Comparison of ENCODE assay signal across 8 mouse cellular contexts in the genomic region with DNA sequence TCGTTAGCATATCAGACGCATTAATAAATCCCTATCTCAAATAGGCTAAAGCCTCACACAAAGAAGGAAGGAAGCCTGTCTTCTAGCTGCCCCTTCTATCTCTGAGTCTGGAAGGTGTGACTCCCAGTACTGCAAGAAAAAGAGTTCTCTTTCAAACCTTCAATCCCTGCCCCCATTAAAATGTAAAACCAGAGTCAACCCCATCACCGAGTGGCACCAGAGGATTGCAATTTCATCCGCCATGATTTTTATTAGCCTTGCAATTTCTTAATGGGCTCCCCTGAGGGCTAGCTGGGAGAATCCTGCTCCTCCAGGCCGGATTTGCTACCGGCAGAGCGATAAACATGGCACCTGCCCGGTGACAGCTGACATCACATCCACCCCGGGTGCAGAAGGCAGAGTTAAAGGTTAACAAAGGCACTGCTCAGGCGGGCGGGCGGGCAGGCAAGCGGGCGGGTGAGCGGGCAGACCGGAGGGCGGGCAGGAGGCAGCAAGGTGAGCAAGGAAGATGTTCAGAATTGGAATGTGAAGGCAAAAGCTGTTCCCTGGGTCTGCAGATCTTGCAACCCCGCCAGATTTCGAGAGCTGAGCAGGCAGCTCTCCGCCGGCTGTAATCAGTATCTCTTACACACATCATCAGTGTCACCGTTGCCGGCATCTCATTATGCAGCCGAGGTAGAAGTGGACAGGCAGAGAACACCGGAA.
DNase-seq lines count a peak whose midpoint lies in the region; ATAC-seq lines count a peak whose summit lies in the region.

No protein-coding gene starts in this region.

- H3K4me1 ChIP-seq in heart, embryonic 13.5 days, result peaks cover 8% of the 10 kb centered on the region; the same call in 1 of the 2 replicates
- H3K4me1 ChIP-seq in embryonic facial prominence, embryonic 15.5 days, result no peaks in the 10 kb centered on the region; the same call in 1 of the 2 replicates
- H3K4me1 ChIP-seq in kidney, embryonic 14.5 days (ENCODE audit: control insufficient read depth, insufficient read depth, low read length), result no peaks in the 10 kb centered on the region
- peaks cover 3% of the 10 kb centered on the region; the same call in 1 of the 2 replicates for H3K4me1 ChIP-seq in midbrain, embryonic 11.5 days (ENCODE audit: control insufficient read depth, insufficient read depth, low read length)

- H3K27me3 ChIP-seq in heart, embryonic 13.5 days (replicated peaks), result no peaks in the 10 kb centered on the region
- no peaks in the 10 kb centered on the region; the same call in 1 of the 2 replicates for H3K27me3 ChIP-seq in embryonic facial prominence, embryonic 15.5 days
- no peaks in the 10 kb centered on the region for H3K27me3 ChIP-seq in kidney, embryonic 14.5 days (ENCODE audit: control insufficient read depth, insufficient read depth, low read length)
- no peaks in the 10 kb centered on the region for H3K27me3 ChIP-seq in midbrain, embryonic 11.5 days (ENCODE audit: control insufficient read depth, insufficient read depth, low read length)

- 6% methylated on average over 25 of the region's 25 CpGs for WGBS in heart, embryonic 13.5 days
- WGBS in embryonic facial prominence, embryonic 15.5 days, result 7% methylated on average over 25 of the region's 25 CpGs
- WGBS in kidney, embryonic 14.5 days, result 5% methylated on average over 25 of the region's 25 CpGs
- 3% methylated on average over 25 of the region's 25 CpGs for WGBS in midbrain, embryonic 11.5 days

- H3K9ac ChIP-seq in heart, embryonic 13.5 days, result peak overlapping the region; percentile 67
- peak overlapping the region; percentile 18; the same call in 1 of the 2 replicates for H3K9ac ChIP-seq in embryonic facial prominence, embryonic 15.5 days
- 0 out of 2 replicates have a peak overlapping the region, but pooled peaks have one; percentile 23 for H3K9ac ChIP-seq in kidney, embryonic 14.5 days (ENCODE audit: low read depth, low read length)
- peak overlapping the region; percentile 61 for H3K9ac ChIP-seq in midbrain, embryonic 11.5 days (ENCODE audit: low read length)

- no peaks in the 10 kb centered on the region for H3K36me3 ChIP-seq in heart, embryonic 13.5 days
- no peaks in the 10 kb centered on the region for H3K36me3 ChIP-seq in embryonic facial prominence, embryonic 15.5 days
- H3K36me3 ChIP-seq in kidney, embryonic 14.5 days (ENCODE audit: control insufficient read depth, insufficient read depth, low read length), result no peaks in the 10 kb centered on the region
- H3K36me3 ChIP-seq in midbrain, embryonic 11.5 days (ENCODE audit: control insufficient read depth, insufficient read depth, low read length), result no peaks in the 10 kb centered on the region

- H3K9me3 ChIP-seq in heart, embryonic 13.5 days, result no peaks in the 10 kb centered on the region
- no peaks in the 10 kb centered on the region for H3K9me3 ChIP-seq in embryonic facial prominence, embryonic 15.5 days (replicated peaks)
- no peaks in the 10 kb centered on the region for H3K9me3 ChIP-seq in kidney, embryonic 14.5 days (ENCODE audit: control insufficient read depth, low read length)
- H3K9me3 ChIP-seq in midbrain, embryonic 11.5 days (ENCODE audit: control insufficient read depth, low read length), result no peaks in the 10 kb centered on the region

- H3K4me3 ChIP-seq in heart, embryonic 13.5 days, result peak overlapping the region; percentile 51
- H3K4me3 ChIP-seq in embryonic facial prominence, embryonic 15.5 days (replicated peaks), result peak overlapping the region; percentile 37
- H3K4me3 ChIP-seq in kidney, embryonic 14.5 days (ENCODE audit: low read length), result peak overlapping the region; percentile 30
- peak overlapping the region; percentile 43 for H3K4me3 ChIP-seq in midbrain, embryonic 11.5 days (ENCODE audit: low read depth, low read length)

- DNase-seq in heart, adult 9 months (ENCODE audit: low spot score in 2 of 2), result no peak
- DNase-seq in brain, adult 2 months (ENCODE audit: low read depth, low spot score), result peak; percentile 44
- peak; percentile 92 for DNase-seq in midbrain, embryonic 11.5 days (ENCODE audit: low spot score, missing footprints)
- no peak for DNase-seq in MN1 (ENCODE audit: low spot score)
- no peak for DNase-seq in gastrocnemius, adult 18-20 months (ENCODE audit: low spot score)

- H3K27ac ChIP-seq in heart, embryonic 13.5 days (replicated peaks), result no peak overlapping the region
- H3K27ac ChIP-seq in embryonic facial prominence, embryonic 15.5 days (replicated peaks), result no peak overlapping the region
- no peak overlapping the region for H3K27ac ChIP-seq in kidney, embryonic 14.5 days (ENCODE audit: low read depth, low read length)
- peak overlapping the region; percentile 25; the same call in 1 of the 2 replicates for H3K27ac ChIP-seq in midbrain, embryonic 11.5 days (ENCODE audit: low read depth, low read length)

- H3K4me2 ChIP-seq in heart, embryonic 13.5 days, result peak overlapping the region; percentile 79
- peak overlapping the region; percentile 67 for H3K4me2 ChIP-seq in embryonic facial prominence, embryonic 15.5 days (replicated peaks)
- H3K4me2 ChIP-seq in kidney, embryonic 14.5 days (replicated peaks; ENCODE audit: low read depth, low read length), result peak overlapping the region; percentile 49
- peak overlapping the region; percentile 82 for H3K4me2 ChIP-seq in midbrain, embryonic 11.5 days

- ATAC-seq in heart, embryonic 13.5 days (ENCODE audit: extremely low read depth, insufficient number of reproducible peaks, low FRiP score, low TSS enrichment), result no peak
- no peak for ATAC-seq in embryonic facial prominence, embryonic 15.5 days (ENCODE audit: insufficient number of reproducible peaks, low FRiP score, low TSS enrichment, low read depth)
- ATAC-seq in kidney, embryonic 14.5 days (ENCODE audit: low FRiP score, low TSS enrichment), result peak; percentile 86
- ATAC-seq in midbrain, embryonic 11.5 days (ENCODE audit: low FRiP score), result peak; percentile 85

Comparison
In these comparisons a context has a peak if more than half of its experiments do, and no peak if none do; other contexts are left out.
1. ATAC-seq: peak in kidney, embryonic 14.5 days (single experiment) and midbrain, embryonic 11.5 days (single experiment); none in heart, embryonic 13.5 days (single experiment) and embryonic facial prominence, embryonic 15.5 days (single experiment).
2. DNase-seq: peak in brain, adult 2 months (single experiment) and midbrain, embryonic 11.5 days (single experiment); none in heart, adult 9 months (0 of 2), MN1 (single experiment) and gastrocnemius, adult 18-20 months (single experiment).
3. Peak in every context shown above with its lines, with median percentiles within 50 percentile points of each other: H3K4me2 ChIP-seq, H3K4me3 ChIP-seq and H3K9ac ChIP-seq.